Mouse (Mus musculus) olfactory bulb, adult 2 months (tissue): ENCODE data around the gene Ly86.

ENCODE experiments used
- CTCF ChIP-seq: fragments of 200-500 bp; IDR thresholded peaks from 2 replicates; pipeline ENCODE4 v1.5.1; 2012; ENCODE audit warnings: low read depth, mild to moderate bottlenecking, low read length, moderate library complexity; ENCODE audit not compliant: insufficient read depth
- POLR2A ChIP-seq: fragments of 200-500 bp; IDR thresholded peaks from 2 replicates; pipeline ENCODE4 v1.6.1; 2012; ENCODE audit warnings: mild to moderate bottlenecking, low read depth, low read length, moderate library complexity; ENCODE audit not compliant: insufficient read depth

DNA sequence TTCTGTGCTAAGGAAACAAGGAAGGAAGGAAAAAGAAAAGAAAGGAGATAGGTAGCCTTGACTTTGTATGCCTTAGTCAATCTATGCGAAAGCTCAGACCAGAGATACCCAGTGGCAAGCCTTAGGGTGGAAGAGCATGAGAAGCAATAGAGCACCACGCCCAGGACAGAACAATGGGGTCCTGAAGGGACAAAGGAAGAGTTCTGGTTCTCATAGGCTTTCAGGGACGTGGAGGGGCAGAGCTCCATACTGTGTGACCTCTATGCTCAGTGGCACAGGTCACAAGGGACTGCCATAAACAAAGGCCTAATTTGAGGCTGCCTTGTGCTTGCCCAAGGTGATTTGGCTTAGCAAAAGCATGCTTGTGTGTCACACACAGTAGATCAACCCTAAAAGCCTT, 80.4 kb downstream of the Ly86 start:
- TF ChIP-seq POLR2A, result no peak
- no peak for TF ChIP-seq CTCF
